Mouse (Mus musculus) telencephalon, adult 2 months (tissue): ENCODE measurements around the gene Gm45837.
A peak's percentile ranks its signal among the peaks of the same experiment; 100 is the strongest.

Experiments used
- DNase-seq: peaks from one replicate; pipeline ENCODE4 v3.0.0-alpha.2; 2011; ENCODE audit warnings: low read depth, low spot score

Gm45837 gene

DNA sequence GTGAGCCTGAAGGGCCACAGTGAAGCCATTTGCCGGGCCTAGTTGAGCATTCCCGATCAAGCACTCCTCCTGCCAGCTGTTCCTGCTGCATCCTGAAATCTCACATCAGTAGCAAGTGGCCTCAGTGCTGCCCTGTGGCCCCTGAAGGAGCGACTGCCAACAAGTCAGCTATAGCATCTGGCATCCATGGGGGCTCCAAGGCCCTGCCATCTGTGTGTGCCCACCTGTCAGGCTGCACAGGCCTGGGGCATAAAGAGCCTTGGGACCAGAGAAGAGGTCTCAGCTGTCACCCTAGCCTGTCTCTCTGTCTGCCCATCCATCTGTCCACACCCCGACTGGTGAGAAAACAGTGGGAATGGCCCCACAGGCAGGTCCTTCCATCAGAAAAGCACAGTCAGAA, 54.2 kb downstream of the Gm45837 start:
- DNase-seq: no peak

DNA sequence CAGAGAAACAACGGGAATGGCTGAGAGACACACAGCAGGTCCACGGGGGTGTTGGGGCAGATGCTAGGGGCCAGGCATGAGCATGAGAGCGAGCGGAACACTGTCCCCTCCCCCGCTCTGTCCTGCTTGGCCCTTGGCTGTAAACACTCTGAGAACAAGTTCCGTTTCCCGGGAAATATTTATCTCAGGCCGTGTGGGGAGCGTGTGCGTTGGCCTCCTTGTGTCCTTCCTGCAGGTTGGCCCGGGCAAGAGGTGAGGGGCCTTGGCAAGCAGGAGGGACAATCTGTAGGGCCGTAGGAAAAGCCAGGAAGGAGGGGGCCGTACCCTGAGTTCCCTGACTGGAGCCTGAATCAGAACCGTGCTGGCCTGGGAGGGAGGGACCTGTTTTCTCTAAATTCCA, 54.7 kb downstream of the Gm45837 start:
- no peak for DNase-seq

DNA sequence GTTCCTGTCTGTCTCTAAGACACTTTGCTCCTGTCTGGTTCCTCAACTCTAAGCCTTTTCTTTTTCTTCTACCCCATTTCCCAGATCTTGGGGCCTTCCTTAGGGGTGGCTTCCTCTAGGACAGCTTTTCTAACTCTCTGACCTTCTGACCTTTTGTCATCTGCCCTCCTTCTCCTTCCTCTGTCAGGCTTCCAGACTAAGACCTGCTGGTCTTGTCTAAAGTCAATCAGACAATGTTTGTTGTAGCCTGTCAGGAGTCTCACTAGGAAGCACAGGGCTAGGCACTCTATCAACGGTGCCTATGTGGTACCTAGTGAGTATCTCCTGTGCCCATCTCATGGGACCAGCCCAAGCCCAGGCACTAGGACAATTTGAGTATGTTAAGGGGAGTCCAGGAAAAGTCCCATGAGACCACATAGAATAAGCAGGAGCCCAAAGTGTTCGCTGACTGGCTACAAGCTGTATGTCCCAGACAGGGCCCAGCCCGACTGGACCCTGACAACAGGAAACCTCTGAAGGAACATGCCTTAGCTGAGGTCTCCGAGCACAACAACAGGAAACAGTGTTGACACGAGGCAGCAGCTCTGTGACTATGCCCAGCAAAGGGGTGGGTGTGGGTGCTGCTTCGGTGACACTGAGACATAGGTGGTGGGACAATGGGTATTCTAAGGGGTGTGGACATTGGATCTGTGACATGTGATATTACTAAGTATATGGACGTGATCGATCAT, 55.3 kb downstream of the Gm45837 start:
- DNase-seq: no peak

DNA sequence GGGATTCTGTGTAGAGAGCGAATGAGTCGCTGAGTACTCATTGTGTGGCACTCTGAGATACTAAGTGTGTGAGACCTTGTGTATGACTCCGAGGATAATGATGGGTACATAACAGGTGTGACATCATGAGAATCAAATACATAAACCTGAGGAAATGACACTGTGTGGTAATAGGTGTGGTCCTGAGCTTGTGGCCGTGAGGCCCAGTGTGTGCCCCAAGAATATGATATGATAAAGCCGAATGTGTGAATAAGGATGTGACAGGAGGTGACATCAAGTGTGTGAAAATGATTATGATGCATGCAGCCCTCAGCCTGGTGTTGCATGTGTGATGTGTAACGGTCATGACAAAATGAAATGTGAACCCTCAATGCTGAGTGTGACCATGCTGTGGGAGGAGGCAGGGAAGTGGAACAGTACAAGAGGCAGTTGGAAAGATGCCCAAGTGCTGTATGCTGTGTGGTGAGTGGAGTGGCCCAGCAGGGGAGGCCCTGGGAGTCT, 55.9 kb downstream of the Gm45837 start:
- DNase-seq: no peak

DNA sequence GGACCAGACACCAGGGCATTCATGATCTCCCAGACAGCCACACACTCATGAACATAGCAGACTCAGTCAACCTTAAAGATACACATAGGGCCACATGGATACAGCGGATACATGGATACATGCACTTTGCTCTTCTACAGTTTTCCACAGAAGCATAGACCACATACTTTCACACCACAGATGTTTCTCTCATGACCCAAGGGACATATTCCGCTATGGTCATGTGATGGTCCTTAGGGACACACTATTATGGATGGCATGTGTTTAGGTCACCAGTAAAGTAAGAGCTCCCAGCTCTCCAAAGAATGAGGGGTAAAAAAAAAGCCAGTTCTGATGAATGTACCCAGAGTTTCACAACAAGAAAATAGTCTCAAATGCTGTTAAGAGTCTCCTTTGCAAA, 60.7 kb downstream of the Gm45837 start:
- DNase-seq: no peak

DNA sequence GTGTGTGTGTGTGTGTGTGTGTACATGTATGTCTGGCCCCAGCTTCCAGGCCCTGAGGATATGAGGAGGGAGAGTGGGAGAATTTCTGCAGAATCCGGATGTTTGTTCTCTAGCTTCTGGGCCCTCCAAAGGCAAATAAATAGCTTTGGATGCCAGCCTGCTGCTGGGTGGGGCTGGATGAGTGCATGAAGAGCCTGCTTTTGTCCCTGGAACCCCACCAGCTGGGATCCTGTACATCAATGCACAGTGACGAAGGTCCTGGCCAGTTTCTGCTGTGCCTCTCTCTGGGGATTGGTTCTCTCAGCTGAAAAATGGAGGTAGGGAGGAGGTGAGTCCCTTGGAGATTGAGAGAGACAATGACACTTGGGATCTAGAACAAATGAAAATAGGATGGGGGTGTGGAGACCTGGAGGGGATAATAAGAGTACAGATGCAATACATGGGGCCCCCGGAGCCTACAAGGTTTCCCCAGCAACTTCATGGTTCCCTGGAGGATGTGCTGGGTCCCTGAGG, 61.3 kb downstream of the Gm45837 start:
- DNase-seq: no peak

DNA sequence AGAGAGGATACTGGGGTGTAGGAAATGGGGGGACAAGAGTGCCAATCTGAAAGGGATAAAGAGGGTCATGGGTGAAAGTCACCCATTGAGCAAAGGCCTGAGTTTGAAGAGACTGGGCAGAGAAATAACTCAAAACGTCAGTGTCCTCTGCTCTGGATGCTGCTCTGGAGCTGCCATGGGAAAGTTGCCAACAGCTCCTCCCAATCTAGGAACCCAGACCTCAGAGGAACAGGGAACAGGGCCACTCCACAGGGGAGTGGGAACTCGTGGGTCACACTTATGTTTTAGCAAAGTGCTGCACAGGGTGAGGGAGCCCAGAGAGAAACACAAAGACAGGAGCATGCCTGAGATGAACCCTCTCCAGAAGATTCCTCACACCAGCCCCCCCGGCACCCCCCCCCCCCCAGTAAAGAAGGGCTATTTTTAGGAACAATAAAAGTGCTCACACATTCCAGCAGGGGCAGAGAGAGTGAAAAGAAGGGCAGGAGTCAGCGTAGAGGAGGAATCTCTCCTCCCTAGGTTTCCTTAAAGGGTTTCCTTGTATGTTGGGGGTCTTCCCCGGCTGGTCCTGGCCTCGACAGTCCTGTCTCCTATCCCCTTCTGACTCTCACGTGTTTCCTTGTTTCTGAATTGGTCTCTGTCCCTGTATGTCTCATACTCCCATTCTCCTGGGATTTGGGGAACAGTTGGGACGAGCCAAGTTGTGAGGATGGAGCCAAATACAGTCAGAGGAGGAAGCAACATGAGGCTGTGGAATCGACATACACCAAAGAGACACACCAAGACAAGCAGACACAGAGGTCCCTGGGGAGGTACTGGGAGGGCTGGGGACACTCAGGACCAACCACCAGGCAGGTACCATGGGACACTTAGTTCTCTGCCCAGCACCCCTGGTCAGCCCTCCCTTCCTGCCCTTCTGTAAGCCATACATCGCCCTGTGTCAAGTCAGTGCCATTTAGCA, 62.2 kb downstream of the Gm45837 start:
- DNase-seq: no peak

DNA sequence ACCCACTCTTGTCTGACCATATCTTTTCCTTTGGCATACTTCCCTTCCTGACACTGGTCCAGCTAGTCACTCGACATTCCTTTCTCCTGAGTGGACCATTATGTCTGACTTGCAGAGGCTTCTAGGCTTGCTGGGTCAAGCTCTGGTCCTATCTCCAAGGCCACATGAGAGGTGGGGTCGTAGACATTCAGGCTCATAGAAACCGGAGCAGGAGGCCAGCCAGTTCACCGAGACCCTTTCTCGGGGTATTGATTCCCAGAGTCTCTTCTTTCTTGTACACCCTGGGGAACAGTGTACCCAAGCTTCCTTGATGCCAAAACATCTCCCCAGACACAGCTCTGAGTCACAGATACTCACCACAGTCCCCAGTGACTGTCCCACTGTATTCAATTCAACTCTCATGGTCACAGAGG, 63.7 kb downstream of the Gm45837 start:
- DNase-seq: no peak

DNA sequence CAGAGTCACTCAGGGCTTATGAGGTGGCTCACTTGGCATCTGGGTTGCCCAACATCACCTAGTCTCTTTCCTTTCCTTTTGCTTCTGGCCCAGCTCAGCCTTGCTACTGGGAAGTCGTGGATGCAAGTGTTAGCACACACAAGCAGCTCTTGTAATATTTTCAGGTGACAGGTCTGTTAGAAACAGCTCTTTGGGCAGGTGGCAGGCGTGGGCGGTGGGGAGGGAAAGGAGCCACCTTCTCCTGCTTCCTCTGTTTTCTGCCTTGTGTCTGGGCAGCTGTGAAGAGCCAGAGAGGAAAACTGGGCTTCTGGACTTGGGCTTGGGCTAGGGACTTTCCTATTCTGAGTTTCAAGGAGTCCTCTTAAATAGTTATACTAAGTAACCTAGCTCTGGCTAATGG, 65.3 kb downstream of the Gm45837 start:
- DNase-seq: no peak

DNA sequence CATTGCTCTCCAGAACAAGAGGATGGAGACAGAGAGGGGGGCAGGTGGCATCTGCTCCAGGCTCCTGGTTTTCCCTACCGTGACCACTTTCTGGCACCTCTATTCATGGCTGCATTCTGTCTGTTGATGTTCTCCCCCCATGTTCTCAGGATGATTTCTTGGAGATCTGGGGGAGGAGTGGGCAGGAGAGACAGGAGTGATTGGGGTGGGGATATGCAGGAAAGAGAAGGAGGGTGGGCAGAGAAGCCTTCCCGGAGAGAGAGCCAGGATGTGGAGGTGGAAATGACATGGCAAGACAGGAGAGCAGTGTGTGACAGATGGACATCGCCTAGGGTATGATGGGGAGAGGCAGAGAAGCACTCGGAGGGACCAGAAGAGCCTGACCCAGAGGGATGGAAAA, 65.8 kb downstream of the Gm45837 start:
- DNase-seq: peak; percentile 52

DNA sequence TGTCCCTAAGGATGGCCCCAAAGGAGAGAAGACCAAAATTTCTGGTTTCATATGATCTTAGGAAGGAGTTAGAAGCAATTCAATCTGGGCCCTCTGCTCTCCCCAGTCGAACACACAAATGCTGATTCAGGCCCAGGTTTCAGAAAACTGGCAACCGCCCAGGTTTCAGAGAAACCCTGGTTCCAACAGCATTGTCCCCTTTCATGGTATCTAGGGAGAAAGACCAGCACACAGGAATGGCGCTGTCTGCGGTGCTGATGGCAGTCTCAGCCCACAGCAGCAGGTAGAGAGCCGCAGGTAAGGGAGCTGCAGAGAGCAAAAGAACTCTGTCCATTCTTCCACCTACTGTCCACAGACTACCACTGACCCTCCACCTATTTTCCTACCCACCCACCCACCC, 66.5 kb downstream of the Gm45837 start:
- DNase-seq: no peak

DNA sequence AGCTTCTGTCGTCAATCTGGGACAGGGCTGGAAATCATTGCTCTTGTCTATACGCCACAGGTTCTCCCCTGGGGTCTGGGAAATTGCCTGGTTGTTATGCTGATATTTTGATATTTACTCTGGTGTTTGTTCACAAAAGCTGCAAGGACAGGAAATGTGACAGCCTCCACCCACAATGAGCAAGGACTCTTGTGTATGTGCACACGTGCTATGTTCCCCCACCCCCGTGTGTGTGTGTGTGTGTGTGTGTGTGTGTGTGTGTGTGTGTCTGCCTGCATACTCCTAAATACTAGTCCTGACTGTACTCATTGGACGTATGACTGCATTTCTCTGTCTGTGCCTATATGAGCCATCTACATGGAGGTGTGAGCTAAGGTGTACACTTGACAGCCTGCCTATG, 67.4 kb downstream of the Gm45837 start:
- no peak for DNase-seq

DNA sequence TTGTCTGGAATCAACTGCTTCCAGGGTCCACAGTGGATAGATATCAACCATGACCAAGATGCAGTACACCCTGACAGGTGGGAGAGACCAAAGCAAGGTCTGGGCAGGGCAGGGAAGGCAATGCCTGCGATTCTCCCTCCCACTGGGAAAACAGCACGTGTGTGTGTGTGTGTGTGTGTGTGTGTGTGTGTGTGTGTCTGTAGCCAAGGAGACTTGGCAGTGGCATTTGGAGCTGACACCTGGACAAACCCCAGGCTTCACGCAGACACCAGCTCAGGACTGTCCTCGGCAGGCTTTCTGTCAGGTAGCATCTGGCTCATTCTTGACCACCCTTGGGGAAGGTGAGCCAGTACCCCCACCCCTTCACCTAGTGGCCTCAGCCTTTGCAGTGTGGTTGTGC, 69.2 kb downstream of the Gm45837 start:
- DNase-seq: no peak

DNA sequence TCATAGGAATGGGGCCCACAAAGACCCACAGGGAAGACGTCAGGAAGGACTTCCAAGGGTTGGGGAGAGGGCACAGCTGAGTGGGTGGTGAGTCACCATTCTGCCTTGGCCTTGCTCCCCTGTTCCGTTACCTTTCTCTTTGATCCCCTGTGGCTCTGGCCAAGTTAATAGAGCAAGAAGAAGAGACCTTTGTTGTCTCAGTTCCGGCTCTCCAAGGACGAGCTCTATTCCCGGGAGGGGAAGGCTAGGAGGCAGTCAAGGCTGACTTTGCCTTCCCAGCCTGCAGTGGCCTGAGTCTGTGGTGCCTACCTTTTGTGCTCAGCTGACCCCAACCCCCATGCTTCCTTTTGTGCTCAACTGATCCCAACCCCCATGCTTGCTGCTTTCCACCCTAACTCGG, 70.0 kb downstream of the Gm45837 start:
- DNase-seq: no peak

DNA sequence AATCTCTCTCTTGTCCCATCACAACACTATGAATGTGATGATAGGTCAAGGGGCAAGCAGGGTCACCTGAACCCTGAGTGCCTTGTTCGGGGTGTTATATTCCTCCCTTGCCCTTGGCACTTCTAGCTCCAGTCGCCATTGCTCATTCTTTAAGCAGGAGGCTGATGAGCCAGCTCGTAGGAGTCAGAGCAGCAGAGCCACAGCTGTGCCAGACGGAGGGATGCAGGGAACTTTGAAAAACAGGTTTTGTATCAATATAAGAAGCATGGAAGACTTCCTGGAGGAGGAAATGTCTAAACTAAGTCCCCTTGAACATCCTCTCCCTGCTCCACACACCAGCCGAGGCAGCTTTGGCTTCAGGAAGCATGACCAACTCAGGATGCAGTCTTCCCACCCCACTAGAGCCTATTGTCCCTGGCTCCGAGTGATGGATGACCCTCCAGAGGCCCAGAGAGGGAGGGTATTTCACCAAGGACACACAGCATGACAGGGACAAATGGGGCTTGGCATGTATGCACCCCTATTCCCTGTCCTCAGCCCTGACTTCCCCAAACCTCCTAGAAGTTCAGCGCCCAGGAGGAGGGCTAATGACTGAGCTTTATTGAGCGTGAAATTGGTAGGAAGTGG, 71.3 kb downstream of the Gm45837 start:
- no peak for DNase-seq

DNA sequence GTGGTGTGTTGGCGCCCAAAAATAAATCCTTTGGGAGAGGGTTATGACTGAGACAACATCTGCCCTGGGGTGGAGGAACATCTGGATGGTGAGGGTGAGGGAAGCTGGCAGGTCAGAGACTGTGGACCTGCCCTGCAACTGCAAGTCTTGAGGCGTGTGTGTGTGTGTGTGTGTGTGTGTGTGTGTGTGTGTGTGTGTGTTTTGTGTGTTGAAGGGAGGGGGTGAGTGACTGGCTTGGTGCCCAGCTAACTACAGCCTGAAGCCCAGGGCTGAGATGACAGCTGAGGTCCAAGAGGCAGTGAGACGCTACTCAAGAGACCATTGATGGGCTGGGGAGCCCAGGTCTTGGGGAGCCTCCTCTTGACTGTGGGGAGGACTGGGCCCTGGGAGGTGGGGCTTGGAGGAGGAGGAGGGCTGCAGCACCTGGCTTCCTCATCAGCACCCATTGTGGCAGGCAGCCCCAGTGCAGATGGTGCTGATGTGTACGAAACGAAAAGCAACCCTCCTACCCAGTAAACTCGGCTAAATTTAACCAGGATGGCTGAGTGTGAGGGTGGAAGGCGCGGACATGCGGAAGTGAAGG, 71.9 kb downstream of the Gm45837 start:
- DNase-seq: peak; percentile 77

DNA sequence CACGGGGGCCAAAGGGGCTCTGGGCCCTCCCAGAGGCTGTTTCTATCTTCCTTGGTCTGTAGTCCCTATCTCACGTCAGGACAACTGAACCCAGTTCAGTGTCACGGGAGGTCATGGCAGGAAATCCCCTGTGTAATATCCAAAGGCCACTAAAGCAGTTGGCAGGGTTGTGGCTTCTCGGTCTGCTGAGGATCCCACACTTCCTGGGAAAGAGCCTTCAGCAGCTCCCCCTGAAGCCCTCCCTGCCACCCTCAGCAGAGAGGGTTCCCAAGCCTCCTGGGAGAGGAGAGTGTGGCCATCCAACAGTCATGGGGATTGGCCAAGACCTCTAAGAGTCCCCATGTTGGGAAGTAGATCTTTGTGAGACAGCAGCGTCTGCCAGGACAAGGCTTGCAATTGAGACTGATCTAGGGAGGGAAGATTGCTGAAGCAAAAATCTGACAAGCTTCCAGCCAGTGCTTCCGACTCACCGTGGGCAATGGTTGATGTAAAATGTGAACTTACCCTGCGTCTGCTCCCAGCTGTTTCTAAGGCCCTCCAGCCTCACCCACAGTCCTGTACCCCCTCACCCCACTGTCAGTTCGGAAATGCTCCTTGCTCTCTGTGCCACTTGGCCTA, 72.9 kb downstream of the Gm45837 start:
- DNase-seq: no peak

DNA sequence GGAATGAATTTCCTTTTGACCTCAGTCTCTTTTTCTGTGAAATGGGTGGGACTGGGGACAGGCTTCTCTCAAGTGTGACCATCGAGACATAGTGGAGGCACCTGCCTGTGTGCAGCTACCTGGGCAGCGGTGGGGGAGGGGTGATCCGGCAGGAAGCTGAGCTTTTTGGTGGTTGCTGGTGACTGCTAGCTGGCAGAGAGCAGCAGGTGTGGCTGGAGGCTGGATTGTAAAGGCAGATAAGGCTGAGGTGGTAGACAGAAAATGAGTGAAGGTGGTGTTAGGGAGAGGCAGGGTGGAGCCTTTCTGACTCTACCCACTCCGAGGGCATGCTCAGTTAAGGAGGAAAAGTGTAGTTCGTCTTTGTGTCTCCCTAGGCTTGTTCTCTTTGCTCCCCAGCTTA, 76.4 kb downstream of the Gm45837 start:
- DNase-seq: no peak

DNA sequence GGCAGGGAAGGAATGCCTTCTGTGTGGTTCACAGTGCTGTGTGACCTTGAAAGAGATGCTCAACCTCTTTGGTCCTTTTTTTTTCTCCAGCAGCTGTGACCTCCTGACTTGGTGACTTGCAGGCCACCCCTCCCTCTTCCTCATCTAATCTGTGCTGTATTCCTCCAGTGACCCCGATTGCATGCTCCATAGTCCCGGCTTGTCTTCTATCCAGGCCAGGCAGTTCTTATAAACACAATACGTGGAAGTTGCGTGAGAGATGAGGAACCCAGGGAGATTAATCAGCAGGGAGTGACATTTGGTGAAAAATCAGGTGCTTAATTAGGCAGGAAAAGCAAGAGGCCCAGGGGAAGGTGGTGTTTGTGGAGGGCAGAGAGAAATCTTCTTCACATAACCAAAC, 80.3 kb downstream of the Gm45837 start:
- no peak for DNase-seq

DNA sequence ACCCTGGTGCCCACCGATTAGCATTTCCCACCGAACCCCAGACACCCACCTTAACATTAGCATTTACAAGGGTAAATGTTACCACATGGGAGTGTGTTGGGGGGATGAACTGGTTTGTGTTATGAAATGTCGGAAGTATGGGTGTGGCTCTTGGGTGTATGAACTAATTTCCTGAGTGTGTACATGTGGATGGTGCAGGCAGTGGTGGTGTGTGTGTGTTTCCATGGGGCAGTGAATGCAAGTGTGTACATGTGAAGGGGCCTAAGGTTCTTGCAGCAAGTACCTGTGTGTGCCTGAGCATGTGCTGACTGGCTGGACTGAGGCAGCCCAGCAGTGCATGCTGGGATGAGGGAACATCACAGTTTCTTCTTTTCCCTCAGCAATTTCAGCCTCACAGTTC, 87.7 kb downstream of the Gm45837 start:
- no peak for DNase-seq

DNA sequence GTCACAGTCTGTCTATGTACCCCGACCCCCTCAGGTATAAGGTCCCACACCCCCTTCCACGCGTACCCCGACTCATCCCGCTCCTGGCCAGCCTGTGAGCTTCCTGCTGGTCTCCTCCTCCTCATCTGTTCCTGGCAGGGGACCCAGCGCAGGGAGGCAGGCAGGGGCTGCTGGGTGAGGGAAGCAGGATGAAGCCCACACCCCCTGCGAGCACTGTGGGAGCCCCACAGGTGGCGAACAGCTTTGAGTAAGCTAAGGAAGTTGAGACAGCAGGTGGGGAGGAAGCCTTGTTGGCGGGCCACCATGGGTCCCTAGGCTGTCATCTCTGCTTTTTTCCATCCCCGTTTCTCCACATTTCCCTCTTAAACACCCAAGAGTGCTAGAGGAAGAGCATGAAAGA, 88.6 kb downstream of the Gm45837 start:
- no peak for DNase-seq
